Mouse (Mus musculus) urinary bladder, adult 18-20 months (tissue): ENCODE measurements around the gene Poc1b.

Experiments
- DNase-seq, 2 experiments: peaks; one replicate each; pipeline ENCODE4 v3.0.0; 2022; ENCODE audit warnings: low spot score in 2 of 2, mixed read lengths in 2 of 2

Gene Poc1b

GRCm38 (mm10) chr10:99106703-99107631 lies at the start of gene Poc1b:
Gene Poc1b (plus strand): TSS chr10:99107036.
- DNase-seq: peak; percentile 71 to 78

GRCm38 (mm10) chr10:99060588-99060987 lies 46.2 kb upstream of the Poc1b start:
- DNase-seq: no peak

- DNase-seq: no peak
Measured at GRCm38 (mm10) chr10:99061418-99061817, 45.4 kb upstream of the Poc1b start.

- no peak for DNase-seq
Measured at GRCm38 (mm10) chr10:99062546-99062945, 44.3 kb upstream of the Poc1b start.

- DNase-seq: no peak
Measured at GRCm38 (mm10) chr10:99076113-99076895, 30.5 kb upstream of the Poc1b start.

GRCm38 (mm10) chr10:99078621-99079020 lies 28.2 kb upstream of the Poc1b start:
- no peak for DNase-seq

GRCm38 (mm10) chr10:99081569-99081990 lies 25.3 kb upstream of the Poc1b start:
- DNase-seq: no peak

- DNase-seq: no peak
Measured at GRCm38 (mm10) chr10:99083431-99084003, 23.3 kb upstream of the Poc1b start.

- peak; percentile 78 to 79 for DNase-seq
Measured at GRCm38 (mm10) chr10:99084397-99085239, 22.2 kb upstream of the Poc1b start.

GRCm38 (mm10) chr10:99085240-99085587 lies 21.6 kb upstream of the Poc1b start:
- no peak for DNase-seq

- DNase-seq: no peak
Measured at GRCm38 (mm10) chr10:99086029-99086428, 20.8 kb upstream of the Poc1b start.

GRCm38 (mm10) chr10:99089906-99090305 lies 16.9 kb upstream of the Poc1b start:
- DNase-seq: no peak

- DNase-seq: no peak
Measured at GRCm38 (mm10) chr10:99093364-99093763, 13.5 kb upstream of the Poc1b start.

- DNase-seq: no peak
Measured at GRCm38 (mm10) chr10:99095114-99095513, 11.7 kb upstream of the Poc1b start.

- DNase-seq: no peak
Measured at GRCm38 (mm10) chr10:99097374-99097773, 9.5 kb upstream of the Poc1b start.

- no peak for DNase-seq
Measured at GRCm38 (mm10) chr10:99105522-99105921, 1.3 kb upstream of the Poc1b start.

- no peak for DNase-seq
Measured at GRCm38 (mm10) chr10:99106311-99106702, 529 bp upstream of the Poc1b start.

GRCm38 (mm10) chr10:99107964-99108363 lies 1.1 kb downstream of the Poc1b start, which contains the start of gene Galnt4:
Gene Galnt4 (plus strand): TSS chr10:99108159.
- DNase-seq: peak; percentile 77 to 85

GRCm38 (mm10) chr10:99108431-99108982 lies 1.7 kb downstream of the Poc1b start:
- DNase-seq: no peak

- DNase-seq: no peak
Measured at GRCm38 (mm10) chr10:99113533-99113932, 6.7 kb downstream of the Poc1b start.

- DNase-seq: no peak
Measured at GRCm38 (mm10) chr10:99114295-99114694, 7.5 kb downstream of the Poc1b start.
